Mouse (Mus musculus) stomach, embryonic 16.5 days (tissue): Measurements from ENCODE around the gene Dlg3. TPM values are rescaled to one million over a fixed set of nuclear protein-coding genes. Genes with fewer than 3 reads are reported as not detected.

Source experiments
- ATAC-seq: fragments of 200-750 bp; cut with Nextera tagmentation; 2 replicates; pipeline ENCODE4 v1.8.0; 2017; ENCODE audit warnings: moderate number of reproducible peaks, moderate TSS enrichment; ENCODE audit not compliant: insufficient read depth, low FRiP score
- H3K27ac ChIP-seq: fragments of 300-500 bp; sonication (generic); 2 replicates; pipeline ENCODE4 v1.5.1; 2014; ENCODE audit warnings: low read length
- H3K27me3 ChIP-seq: fragments of 300-500 bp; sonication (generic); 2 replicates; pipeline ENCODE4 v1.6.1; 2014; ENCODE audit warnings: low read length, control low read depth, mixed read lengths; ENCODE audit not compliant: control insufficient read depth, insufficient read depth
- H3K36me3 ChIP-seq: fragments of 300-500 bp; sonication (generic); 2 replicates; pipeline ENCODE4 v1.6.1; 2014; ENCODE audit warnings: low read length; ENCODE audit not compliant: control insufficient read depth, insufficient read depth
- H3K4me1 ChIP-seq: fragments of 300-500 bp; sonication (generic); 2 replicates; pipeline ENCODE4 v1.6.1; 2014; ENCODE audit warnings: low read length, control low read depth, mixed read lengths; ENCODE audit not compliant: control insufficient read depth, insufficient read depth
- H3K4me2 ChIP-seq: fragments of 300-500 bp; sonication (generic); 2 replicates; pipeline ENCODE4 v1.6.1; 2014; ENCODE audit warnings: low read depth, low read length, mixed read lengths
- H3K4me3 ChIP-seq: fragments of 300-500 bp; sonication (generic); replicated peaks from 2 replicates; pipeline ENCODE4 v1.5.1; 2014; ENCODE audit warnings: mild to moderate bottlenecking, low read length
- H3K9ac ChIP-seq: fragments of 300-500 bp; sonication (generic); 2 replicates; pipeline ENCODE4 v1.6.1; 2014; ENCODE audit warnings: low read length
- H3K9me3 ChIP-seq: fragments of 300-500 bp; sonication (generic); replicated peaks from 2 replicates; pipeline ENCODE4 v1.6.1; 2016; ENCODE audit warnings: low read length, control low read depth; ENCODE audit not compliant: control insufficient read depth
- WGBS: fragments of 180-500 bp; shearing (Covaris S2); extraction: QIAGEN DNeasy Blood & Tissue Kit; methylation state at CpG from one replicate; pipeline ENCODE4 v1.1.7; 2014; 5-methylcytosine and 5-hydroxymethylcytosine counted together
- polyA plus RNA-seq: library from polyadenylated mRNA; unstranded; fragments of >200 nt; fragmentation: Nextera tagmentation; extraction: Ambion mirVana; gene quantifications from 2 replicates; pipeline ENCODE4 v1.2.1, GENCODE M21; 2015

Dlg3 gene
- 8.6 and 9.7 TPM in 2 replicates for polyA plus RNA-seq

GRCm38 (mm10) chrX:100767181-100767884 lies at the start of gene Dlg3:
TSS of gene Dlg3 (plus strand) at chrX:100767722.
- H3K9ac ChIP-seq: peak within 1 kb of the TSS; percentile 39; the same call in 1 of the 2 replicates
- no peaks in the 10 kb centered on the region for H3K4me1 ChIP-seq
- peaks cover 8% of the 10 kb centered on the region; the same call in 1 of the 2 replicates for H3K27me3 ChIP-seq
- peak within 1 kb of the TSS; percentile 73 for H3K4me2 ChIP-seq
- no peaks in the 10 kb centered on the region for H3K9me3 ChIP-seq
- peak; percentile 58; the same call in 1 of the 2 replicates for ATAC-seq
- H3K36me3 ChIP-seq: no peaks in the 10 kb centered on the region
- 18% methylated on average over 23 of the region's 26 CpGs for WGBS
- H3K27ac ChIP-seq: no peak within 1 kb of the TSS
- peak within 1 kb of the TSS; percentile 44 for H3K4me3 ChIP-seq

GRCm38 (mm10) chrX:100728947-100729346 lies 38.6 kb upstream of the Dlg3 start:
- Histone ChIP-seq H3K4me3 (no peak overlapping the region), H3K4me2 (no peak overlapping the region), H3K9me3 (no peaks in the 10 kb centered on the region), H3K4me1 (no peaks in the 10 kb centered on the region), H3K27ac (no peak overlapping the region), H3K27me3 (peaks cover 10% of the 10 kb centered on the region; the same call in 1 of the 2 replicates), H3K36me3 (no peaks in the 10 kb centered on the region), H3K9ac (no peak overlapping the region)
- no peak for ATAC-seq
- WGBS: 32% methylated on average over 1 of the region's 1 CpGs

- H3K27me3 ChIP-seq: peaks cover 10% of the 10 kb centered on the region; the same call in 1 of the 2 replicates
- WGBS: 20% methylated on average over 8 of the region's 8 CpGs
- peak within 1 kb of the TSS; percentile 43 for H3K9ac ChIP-seq
- peak; percentile 73 for ATAC-seq
- H3K4me1 ChIP-seq: no peaks in the 10 kb centered on the region
- no peak within 1 kb of the TSS for H3K27ac ChIP-seq
- H3K36me3 ChIP-seq: no peaks in the 10 kb centered on the region
- H3K4me2 ChIP-seq: peak within 1 kb of the TSS; percentile 40
- peak within 1 kb of the TSS; percentile 23 for H3K4me3 ChIP-seq
- H3K9me3 ChIP-seq: no peaks in the 10 kb centered on the region
Observed at GRCm38 (mm10) chrX:100729665-100730188, 37.8 kb upstream of the Dlg3 start, which contains the start of gene Gdpd2. TSS of gene Gdpd2 (plus strand) at chrX:100729873.

GRCm38 (mm10) chrX:100730266-100730665 lies 37.3 kb upstream of the Dlg3 start:
- H3K27ac ChIP-seq: no peak overlapping the region
- no peaks in the 10 kb centered on the region for H3K9me3 ChIP-seq
- H3K9ac ChIP-seq: peak overlapping the region; percentile 43
- H3K4me3 ChIP-seq: peak overlapping the region; percentile 23
- peak overlapping the region; percentile 40 for H3K4me2 ChIP-seq
- WGBS: 36% methylated on average over 8 of the region's 8 CpGs
- H3K4me1 ChIP-seq: no peaks in the 10 kb centered on the region
- H3K36me3 ChIP-seq: no peaks in the 10 kb centered on the region
- H3K27me3 ChIP-seq: peaks cover 11% of the 10 kb centered on the region; the same call in 1 of the 2 replicates
- no peak; the same call in 1 of the 2 replicates for ATAC-seq

- no peaks in the 10 kb centered on the region for H3K36me3 ChIP-seq
- no peaks in the 10 kb centered on the region for H3K4me1 ChIP-seq
- no peak overlapping the region for H3K27ac ChIP-seq
- no peaks in the 10 kb centered on the region for H3K9me3 ChIP-seq
- H3K27me3 ChIP-seq: peaks cover 18% of the 10 kb centered on the region; the same call in 1 of the 2 replicates
- ATAC-seq: no peak
- H3K4me3 ChIP-seq: no peak overlapping the region
- 80% methylated on average over 7 of the region's 7 CpGs for WGBS
- H3K9ac ChIP-seq: no peak overlapping the region
- no peak overlapping the region for H3K4me2 ChIP-seq
Observed at GRCm38 (mm10) chrX:100734359-100734758, 33.2 kb upstream of the Dlg3 start.

GRCm38 (mm10) chrX:100738918-100739317 lies 28.6 kb upstream of the Dlg3 start:
- Histone ChIP-seq H3K36me3 (no peaks in the 10 kb centered on the region), H3K9me3 (no peaks in the 10 kb centered on the region), H3K4me3 (peak overlapping the region; percentile 25), H3K27me3 (peaks cover 9% of the 10 kb centered on the region; the same call in 1 of the 2 replicates), H3K9ac (no peak overlapping the region), H3K4me1 (no peaks in the 10 kb centered on the region), H3K4me2 (peak overlapping the region; percentile 53), H3K27ac (no peak overlapping the region)
- WGBS: 11% methylated on average over 14 of the region's 14 CpGs
- ATAC-seq: peak; percentile 58

- peak overlapping the region; percentile 53 for H3K4me2 ChIP-seq
- H3K4me1 ChIP-seq: no peaks in the 10 kb centered on the region
- no peak for ATAC-seq
- H3K36me3 ChIP-seq: no peaks in the 10 kb centered on the region
- H3K27me3 ChIP-seq: peaks cover 9% of the 10 kb centered on the region; the same call in 1 of the 2 replicates
- 25% methylated on average over 10 of the region's 10 CpGs for WGBS
- H3K9me3 ChIP-seq: no peaks in the 10 kb centered on the region
- no peak overlapping the region for H3K9ac ChIP-seq
- H3K27ac ChIP-seq: no peak overlapping the region
- peak overlapping the region; percentile 25 for H3K4me3 ChIP-seq
Observed at GRCm38 (mm10) chrX:100739443-100739842, 28.1 kb upstream of the Dlg3 start.

GRCm38 (mm10) chrX:100740785-100741184 lies 26.7 kb upstream of the Dlg3 start:
- no peak overlapping the region for H3K9ac ChIP-seq
- H3K27ac ChIP-seq: no peak overlapping the region
- H3K4me1 ChIP-seq: no peaks in the 10 kb centered on the region
- no peaks in the 10 kb centered on the region for H3K36me3 ChIP-seq
- peaks cover 4% of the 10 kb centered on the region; the same call in 1 of the 2 replicates for H3K27me3 ChIP-seq
- H3K4me3 ChIP-seq: no peak overlapping the region
- 55% methylated on average over 6 of the region's 6 CpGs for WGBS
- H3K4me2 ChIP-seq: no peak overlapping the region
- H3K9me3 ChIP-seq: no peaks in the 10 kb centered on the region
- no peak for ATAC-seq

GRCm38 (mm10) chrX:100741940-100742339 lies 25.6 kb upstream of the Dlg3 start:
- Histone ChIP-seq H3K36me3 (no peaks in the 10 kb centered on the region), H3K4me3 (no peak overlapping the region), H3K27me3 (no peaks in the 10 kb centered on the region), H3K4me2 (no peak overlapping the region), H3K9me3 (no peaks in the 10 kb centered on the region), H3K27ac (no peak overlapping the region), H3K9ac (no peak overlapping the region), H3K4me1 (no peaks in the 10 kb centered on the region)
- WGBS: 10% methylated on average over 10 of the region's 10 CpGs
- no peak for ATAC-seq
